Mouse (Mus musculus) lung, embryonic 16.5 days (tissue): ENCODE results near the gene Plxnc1. TPM values are rescaled to one million over a fixed set of nuclear protein-coding genes. Genes with fewer than 3 reads are reported as not detected.

Experiments
- ATAC-seq: fragments of 200-750 bp; cut with Nextera tagmentation; 2 replicates; pipeline ENCODE4 v1.8.0; 2017; ENCODE audit warnings: low read depth, mild to moderate bottlenecking, moderate library complexity
- H3K27ac ChIP-seq: fragments of 300-500 bp; sonication (generic); 2 replicates; pipeline ENCODE4 v1.5.1; 2014; ENCODE audit warnings: mild to moderate bottlenecking, control low read depth, low read length
- H3K27me3 ChIP-seq: fragments of 300-500 bp; sonication (generic); 2 replicates; pipeline ENCODE4 v1.6.1; 2014; ENCODE audit warnings: low read depth, low read length, mixed read lengths; ENCODE audit not compliant: control insufficient read depth, insufficient read depth
- H3K36me3 ChIP-seq: fragments of 300-500 bp; sonication (generic); 2 replicates; pipeline ENCODE4 v1.6.1; 2014; ENCODE audit warnings: low read length; ENCODE audit not compliant: control insufficient read depth, insufficient read depth
- H3K4me1 ChIP-seq: fragments of 300-500 bp; sonication (generic); replicated peaks from 2 replicates; pipeline ENCODE4 v1.6.1; 2014; ENCODE audit warnings: low read length, mixed read lengths; ENCODE audit not compliant: control insufficient read depth, insufficient read depth
- H3K4me2 ChIP-seq: fragments of 300-500 bp; sonication (generic); 2 replicates; pipeline ENCODE4 v1.6.1; 2014; ENCODE audit warnings: low read depth, low read length, control low read depth
- H3K4me3 ChIP-seq: fragments of 300-500 bp; sonication (generic); 2 replicates; pipeline ENCODE4 v1.5.1; 2014; ENCODE audit warnings: mild to moderate bottlenecking, low read length, control low read depth
- H3K9ac ChIP-seq: fragments of 300-500 bp; sonication (generic); 2 replicates; pipeline ENCODE4 v1.6.1; 2014; ENCODE audit warnings: low read length, control low read depth
- H3K9me3 ChIP-seq: fragments of 300-500 bp; sonication (generic); 2 replicates; pipeline ENCODE4 v1.6.1; 2016; ENCODE audit warnings: low read length; ENCODE audit not compliant: control insufficient read depth
- WGBS: fragments of 180-500 bp; shearing (Covaris S2); extraction: QIAGEN DNeasy Blood & Tissue Kit; methylation state at CpG from one replicate; pipeline ENCODE4 v1.1.7; 2014; 5-methylcytosine and 5-hydroxymethylcytosine counted together
- polyA plus RNA-seq: library from polyadenylated mRNA; unstranded; fragments of >200 nt; fragmentation: Nextera tagmentation; extraction: Ambion mirVana; gene quantifications from 2 replicates; pipeline ENCODE4 v1.2.1, GENCODE M21; 2015

The Plxnc1 gene
- polyA plus RNA-seq, 1 experiment from 2014 or later, result 5.8 TPM

- no peaks in the 10 kb centered on the region for H3K36me3 ChIP-seq
- no peak for ATAC-seq
- WGBS, result 85% methylated on average over 3 of the region's 3 CpGs
- H3K27me3 ChIP-seq, result no peaks in the 10 kb centered on the region
- H3K4me1 ChIP-seq, result peaks cover 9% of the 10 kb centered on the region
- H3K9ac ChIP-seq, result no peak overlapping the region
- H3K4me2 ChIP-seq, result no peak overlapping the region
- no peak overlapping the region for H3K27ac ChIP-seq
- H3K4me3 ChIP-seq, result no peak overlapping the region
- no peaks in the 10 kb centered on the region for H3K9me3 ChIP-seq
Measured at GRCm38 (mm10) chr10:94926297-94926696, 18.3 kb downstream of the Plxnc1 start.

GRCm38 (mm10) chr10:94924878-94925277 lies 19.8 kb downstream of the Plxnc1 start:
- Histone ChIP-seq H3K4me1 (peaks cover 18% of the 10 kb centered on the region), H3K36me3 (no peaks in the 10 kb centered on the region), H3K27me3 (no peaks in the 10 kb centered on the region), H3K27ac (no peak overlapping the region), H3K9ac (no peak overlapping the region), H3K4me2 (no peak overlapping the region), H3K4me3 (no peak overlapping the region), H3K9me3 (no peaks in the 10 kb centered on the region)
- 81% methylated on average over 4 of the region's 4 CpGs for WGBS
- no peak for ATAC-seq

GRCm38 (mm10) chr10:94924450-94924849 lies 20.2 kb downstream of the Plxnc1 start:
- no peak for ATAC-seq
- Histone ChIP-seq H3K27ac (no peak overlapping the region), H3K4me1 (peaks cover 18% of the 10 kb centered on the region)

DNA sequence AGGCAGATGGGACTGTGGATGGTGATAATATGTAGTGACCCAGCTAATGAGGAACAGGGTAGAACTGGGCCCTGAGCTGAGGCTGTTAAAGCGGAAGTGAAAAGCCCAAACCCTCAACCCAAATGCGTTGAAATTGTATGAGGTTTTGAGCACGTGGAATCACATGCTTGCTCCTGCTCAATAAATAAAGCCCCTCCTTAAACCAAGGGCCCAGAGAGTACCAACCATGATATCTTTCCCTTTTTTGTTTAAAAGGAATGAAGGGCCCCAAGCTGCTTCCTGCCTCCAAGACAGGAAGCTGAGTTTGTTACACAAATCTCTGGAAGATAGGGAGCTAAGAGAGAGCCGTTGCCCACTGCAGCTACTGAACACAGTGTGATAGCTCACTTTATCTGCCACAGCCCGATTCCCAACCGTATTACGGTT lies 21.3 kb downstream of the Plxnc1 start:
- 0 out of 2 replicates have a peak overlapping the region, but pooled peaks have one; percentile 29 for H3K27ac ChIP-seq
- H3K27me3 ChIP-seq, result no peaks in the 10 kb centered on the region
- H3K4me1 ChIP-seq, result peaks cover 18% of the 10 kb centered on the region
- H3K36me3 ChIP-seq, result no peaks in the 10 kb centered on the region
- H3K4me2 ChIP-seq, result no peak overlapping the region
- no peak overlapping the region for H3K4me3 ChIP-seq
- 44% methylated on average over 7 of the region's 7 CpGs for WGBS
- H3K9me3 ChIP-seq, result no peaks in the 10 kb centered on the region
- ATAC-seq, result 0 out of 2 replicates have a peak, but pooled peaks have one; percentile 46
- H3K9ac ChIP-seq, result no peak overlapping the region

More at GRCm38 (mm10) chr10:94924450-94924849, 20.2 kb downstream of the Plxnc1 start:
- H3K9me3 ChIP-seq, result no peaks in the 10 kb centered on the region
- H3K27me3 ChIP-seq, result no peaks in the 10 kb centered on the region
- no peaks in the 10 kb centered on the region for H3K36me3 ChIP-seq
- H3K9ac ChIP-seq, result no peak overlapping the region
- H3K4me3 ChIP-seq, result no peak overlapping the region
- WGBS, result 76% methylated on average over 4 of the region's 4 CpGs
- no peak overlapping the region for H3K4me2 ChIP-seq

- no peak for ATAC-seq
- Histone ChIP-seq H3K36me3 (no peaks in the 10 kb centered on the region), H3K9me3 (no peaks in the 10 kb centered on the region), H3K27me3 (no peaks in the 10 kb centered on the region), H3K9ac (no peak overlapping the region), H3K4me2 (no peak overlapping the region), H3K4me1 (peaks cover 21% of the 10 kb centered on the region), H3K4me3 (no peak overlapping the region), H3K27ac (no peak overlapping the region)
- WGBS, result 84% methylated on average over 12 of the region's 12 CpGs
Measured at GRCm38 (mm10) chr10:94922848-94923247, 21.8 kb downstream of the Plxnc1 start.

DNA sequence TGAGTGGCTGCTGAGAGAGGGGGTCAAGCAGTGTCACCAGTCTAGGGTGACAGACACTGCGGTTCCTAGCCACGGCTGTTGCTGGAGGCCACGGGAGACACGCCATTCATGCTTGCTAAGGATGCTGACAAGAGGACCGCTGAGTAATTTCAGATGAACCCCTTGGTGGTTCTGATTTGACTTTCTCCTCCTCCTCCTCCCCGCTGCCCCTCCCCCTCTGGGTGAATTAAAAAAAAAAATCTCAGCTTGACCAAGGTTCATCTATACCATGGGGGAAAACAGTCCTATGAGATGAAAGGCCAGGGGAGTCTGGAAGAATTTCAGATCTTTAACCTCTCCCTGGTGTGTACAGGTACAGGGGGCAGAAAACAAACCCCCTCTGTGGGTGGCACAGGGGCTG lies 22.9 kb downstream of the Plxnc1 start:
- no peak overlapping the region for H3K4me3 ChIP-seq
- ATAC-seq, result no peak
- 79% methylated on average over 6 of the region's 6 CpGs for WGBS
- H3K9me3 ChIP-seq, result no peaks in the 10 kb centered on the region
- no peak overlapping the region for H3K27ac ChIP-seq
- no peak overlapping the region for H3K9ac ChIP-seq
- H3K4me2 ChIP-seq, result no peak overlapping the region
- peaks cover 21% of the 10 kb centered on the region for H3K4me1 ChIP-seq
- no peaks in the 10 kb centered on the region for H3K27me3 ChIP-seq
- H3K36me3 ChIP-seq, result no peaks in the 10 kb centered on the region

GRCm38 (mm10) chr10:94920526-94920925 lies 24.1 kb downstream of the Plxnc1 start:
- H3K4me3 ChIP-seq, result no peak overlapping the region
- no peak overlapping the region for H3K27ac ChIP-seq
- 75% methylated on average over 8 of the region's 8 CpGs for WGBS
- ATAC-seq, result no peak
- H3K4me1 ChIP-seq, result peaks cover 21% of the 10 kb centered on the region
- no peaks in the 10 kb centered on the region for H3K9me3 ChIP-seq
- no peaks in the 10 kb centered on the region for H3K36me3 ChIP-seq
- no peaks in the 10 kb centered on the region for H3K27me3 ChIP-seq
- no peak overlapping the region for H3K4me2 ChIP-seq
- no peak overlapping the region for H3K9ac ChIP-seq

DNA sequence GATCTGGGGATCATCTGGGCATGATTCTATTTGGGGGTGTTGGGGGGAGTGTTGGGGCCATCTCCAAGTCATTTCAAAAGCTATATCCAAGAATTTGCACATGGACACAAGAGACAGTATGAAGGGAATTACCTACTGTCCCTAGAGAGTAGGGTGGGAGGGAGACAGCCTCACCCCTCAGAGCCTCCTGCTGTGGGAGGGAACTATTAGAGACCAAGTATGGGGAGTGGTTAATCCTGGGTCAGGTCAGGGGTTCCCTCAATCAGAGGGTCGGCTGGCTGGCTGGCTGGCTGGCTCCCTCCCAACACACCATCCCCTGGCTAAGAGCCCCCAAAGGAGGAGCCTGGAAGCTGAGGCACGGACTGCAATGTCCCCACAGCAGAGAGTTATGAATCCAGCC lies 24.7 kb downstream of the Plxnc1 start:
- 24% methylated on average over 2 of the region's 2 CpGs for WGBS
- peak; percentile 64 for ATAC-seq
- no peaks in the 10 kb centered on the region for H3K36me3 ChIP-seq
- H3K4me3 ChIP-seq, result no peak overlapping the region; the same call in 1 of the 2 replicates
- H3K9ac ChIP-seq, result no peak overlapping the region
- no peaks in the 10 kb centered on the region for H3K9me3 ChIP-seq
- H3K27ac ChIP-seq, result no peak overlapping the region; the same call in 1 of the 2 replicates
- peaks cover 21% of the 10 kb centered on the region for H3K4me1 ChIP-seq
- no peaks in the 10 kb centered on the region for H3K27me3 ChIP-seq
- H3K4me2 ChIP-seq, result no peak overlapping the region

- Histone ChIP-seq H3K27ac (peak overlapping the region; percentile 1; the same call in 1 of the 2 replicates), H3K4me2 (no peak overlapping the region), H3K9me3 (no peaks in the 10 kb centered on the region), H3K36me3 (no peaks in the 10 kb centered on the region), H3K4me3 (no peak overlapping the region; the same call in 1 of the 2 replicates), H3K9ac (no peak overlapping the region), H3K4me1 (peaks cover 21% of the 10 kb centered on the region), H3K27me3 (no peaks in the 10 kb centered on the region)
- peak; percentile 50; the same call in 1 of the 2 replicates for ATAC-seq
- WGBS, result 54% methylated on average over 12 of the region's 12 CpGs
Measured at GRCm38 (mm10) chr10:94919552-94919951, 25.1 kb downstream of the Plxnc1 start.

DNA sequence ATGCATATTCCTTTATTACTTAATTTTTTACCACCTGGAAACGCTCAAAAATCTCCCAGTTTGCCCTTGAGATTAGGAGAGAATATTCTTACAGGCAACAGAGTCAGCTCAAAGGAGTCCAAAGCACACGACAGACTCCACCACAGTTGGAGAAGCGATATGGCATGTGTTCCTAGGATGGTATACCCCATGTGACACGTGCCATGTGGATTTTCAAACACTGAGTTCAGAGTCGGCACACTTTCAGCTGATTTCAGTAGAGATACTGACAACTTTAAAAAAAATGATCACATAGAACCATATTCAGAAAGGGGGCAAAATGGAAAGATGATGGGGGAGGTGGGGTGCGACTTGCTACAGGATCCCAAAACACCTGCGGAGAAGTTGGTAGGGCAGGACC lies 26.0 kb downstream of the Plxnc1 start:
- no peak overlapping the region for H3K4me2 ChIP-seq
- H3K36me3 ChIP-seq, result no peaks in the 10 kb centered on the region
- H3K27ac ChIP-seq, result no peak overlapping the region
- H3K4me1 ChIP-seq, result peaks cover 21% of the 10 kb centered on the region
- H3K9me3 ChIP-seq, result no peaks in the 10 kb centered on the region
- no peak for ATAC-seq
- 81% methylated on average over 7 of the region's 7 CpGs for WGBS
- no peak overlapping the region for H3K4me3 ChIP-seq
- no peak overlapping the region for H3K9ac ChIP-seq
- H3K27me3 ChIP-seq, result no peaks in the 10 kb centered on the region
